8 mouse cellular contexts compared by ENCODE assay signal in genomic region chr2:4882249-4882791, GRCm38 (mm10). TPM values are rescaled to one million over a fixed set of nuclear protein-coding genes. Genes with fewer than 3 reads are reported as not detected.
DNase-seq lines count a peak whose midpoint lies in the region; ATAC-seq and TF ChIP-seq lines count a peak whose summit lies in the region.

No protein-coding gene starts in this region.

- peak overlapping the region; percentile 85 for H3K4me2 ChIP-seq in heart, postnatal 0 days (ENCODE audit: low read depth, low read length)
- H3K4me2 ChIP-seq in lung, embryonic 16.5 days (ENCODE audit: low read depth, low read length), result peak overlapping the region; percentile 73

- WGBS in bone marrow, adult 2 months, result under 1% methylated on average over 63 of the region's 63 CpGs
- 1% methylated on average over 56 of the region's 63 CpGs for WGBS in heart, postnatal 0 days
- WGBS in lung, embryonic 16.5 days, result under 1% methylated on average over 53 of the region's 63 CpGs

- no peaks in the 10 kb centered on the region for H3K27me3 ChIP-seq in heart, postnatal 0 days (ENCODE audit: control insufficient read depth, insufficient read depth, low read length)
- no peaks in the 10 kb centered on the region for H3K27me3 ChIP-seq in lung, embryonic 16.5 days (ENCODE audit: control insufficient read depth, insufficient read depth, low read depth, low read length)

- H3K9ac ChIP-seq in ES-E14 (ENCODE audit: insufficient read depth, low read depth, low read length, poor library complexity, severe bottlenecking), result peak overlapping the region; percentile 99
- H3K9ac ChIP-seq in heart, postnatal 0 days (replicated peaks; ENCODE audit: low read depth, low read length), result peak overlapping the region; percentile 99
- peak overlapping the region; percentile 99 for H3K9ac ChIP-seq in lung, embryonic 16.5 days (ENCODE audit: low read length)

- peaks cover 15% of the 10 kb centered on the region; the same call in 1 of the 2 replicates for H3K36me3 ChIP-seq in ES-E14 (ENCODE audit: control insufficient read depth, insufficient read depth, low read length, poor library complexity, severe bottlenecking)
- H3K36me3 ChIP-seq in heart, postnatal 0 days (replicated peaks; ENCODE audit: control insufficient read depth, insufficient read depth, low read length), result peaks cover 17% of the 10 kb centered on the region
- H3K36me3 ChIP-seq in lung, embryonic 16.5 days (ENCODE audit: control insufficient read depth, insufficient read depth, low read length), result peaks cover 20% of the 10 kb centered on the region

- peak; percentile 23; the same call in 1 of the 2 replicates for TF ChIP-seq POLR2A in bone marrow, adult 2 months (IDR thresholded peaks at IDR 0.05; ENCODE audit: borderline replicate concordance, control insufficient read depth, low read depth, low read length)

- no peak for TF ChIP-seq EP300 in heart, postnatal 0 days (IDR thresholded peaks at IDR 0.05; ENCODE audit: low read depth)

- in situ Hi-C loops in ES-E14 (cut with MboI; ENCODE audit: low sequenced_read_pairs in 2 of 2, unreplicated experiment in 2 of 2), result no loop called here

- peaks cover 4 to 6% of the 10 kb centered on the region in 2 experiments; a peak in 2 of 4 replicates for H3K4me1 ChIP-seq in ES-E14 (ENCODE audit: control insufficient read depth in 2 of 2, insufficient read depth in 2 of 2, low read length in 2 of 2, poor library complexity in 1 of 2)
- H3K4me1 ChIP-seq in bone marrow, adult 2 months (ENCODE audit: control insufficient read depth, insufficient read depth, low read length), result no peaks in the 10 kb centered on the region; the same call in 1 of the 2 replicates
- peaks cover 11% of the 10 kb centered on the region; the same call in 1 of the 2 replicates for H3K4me1 ChIP-seq in heart, postnatal 0 days (ENCODE audit: control insufficient read depth, insufficient read depth)
- H3K4me1 ChIP-seq in lung, embryonic 16.5 days (replicated peaks; ENCODE audit: control insufficient read depth, insufficient read depth, low read length), result peaks cover 12% of the 10 kb centered on the region

- peak; percentile 56 for DNase-seq in ES-E14 (ENCODE audit: low read depth, low spot score)
- DNase-seq in heart, postnatal 0 days (ENCODE audit: low spot score), result peak; percentile 36
- DNase-seq in kidney, postnatal 36 days, result peak; percentile 69 to 83
- peak; percentile 53 for DNase-seq in ovary, postnatal 14 days (ENCODE audit: low spot score)
- peak; percentile 74 for DNase-seq in urinary bladder, postnatal 14 days (ENCODE audit: low spot score)

- TF ChIP-seq CTCF in bone marrow, adult 2 months (IDR thresholded peaks at IDR 0.05; ENCODE audit: control insufficient read depth, insufficient read depth, low read length), result no peak
- TF ChIP-seq CTCF in heart, postnatal 0 days (IDR thresholded peaks at IDR 0.05; ENCODE audit: low read depth), result no peak

- peak overlapping the region; percentile 94 for H3K27ac ChIP-seq in ES-E14 (ENCODE audit: insufficient read depth, low read depth, low read length, poor library complexity, severe bottlenecking)
- H3K27ac ChIP-seq in bone marrow, adult 2 months (ENCODE audit: control insufficient read depth, insufficient read depth, low read depth, low read length, poor library complexity), result peak overlapping the region; percentile 89
- peak overlapping the region; percentile 100 for H3K27ac ChIP-seq in heart, postnatal 0 days (ENCODE audit: low read depth)
- H3K27ac ChIP-seq in lung, embryonic 16.5 days (ENCODE audit: low read length), result peak overlapping the region; percentile 99

- no peaks in the 10 kb centered on the region for H3K9me3 ChIP-seq in ES-E14 (ENCODE audit: control insufficient read depth, insufficient read depth, low read depth, low read length)
- H3K9me3 ChIP-seq in heart, postnatal 0 days (replicated peaks; ENCODE audit: control insufficient read depth, low read length), result no peaks in the 10 kb centered on the region
- H3K9me3 ChIP-seq in lung, embryonic 16.5 days (ENCODE audit: control insufficient read depth, low read length), result no peaks in the 10 kb centered on the region

- ATAC-seq in erythroid progenitor cell, adult 5-6 weeks (replicated peaks; ENCODE audit: low FRiP score, poor library complexity, severe bottlenecking), result peak; percentile 33
- ATAC-seq in heart, postnatal 0 days (ENCODE audit: insufficient read depth, low read depth), result peak; percentile 51
- peak; percentile 67 for ATAC-seq in lung, embryonic 16.5 days (ENCODE audit: low read depth)

- H3K4me3 ChIP-seq in ES-E14 (ENCODE audit: insufficient read depth in 1 of 2, low read depth in 1 of 2, low read length in 2 of 2, poor library complexity in 1 of 2, severe bottlenecking in 1 of 2), result peak overlapping the region; percentile 69 to 85
- peak overlapping the region; percentile 71 for H3K4me3 ChIP-seq in bone marrow, adult 2 months (replicated peaks; ENCODE audit: control insufficient read depth, low read depth, low read length)
- peak overlapping the region; percentile 97 for H3K4me3 ChIP-seq in heart, postnatal 0 days (ENCODE audit: low read depth, low read length)
- peak overlapping the region; percentile 92 for H3K4me3 ChIP-seq in lung, embryonic 16.5 days (ENCODE audit: low read length)

TF ChIP-seq in ES-E14, 5 proteins besides CTCF, POLR2A, EP300 and RAD21:
- TF ChIP-seq CHD2 (IDR thresholded peaks at IDR 0.05; ENCODE audit: low read depth, low read length) (0 out of 2 replicates have a peak, but pooled peaks have one; percentile 12), MAFK (IDR thresholded peaks at IDR 0.05; ENCODE audit: insufficient read depth, low read depth, low read length) (no peak)

RNA-seq across cellular contexts. Expression of gene Sephs1, which starts 1.0 kb away (rescaled TPM):
- total RNA-seq in ES-E14 (2012; rRNA removed), result 37.9 and 39.5 TPM in 2 replicates
- polyA plus RNA-seq in bone marrow, adult 2 months (2011; ENCODE audit: insufficient read depth, insufficient read length, low replicate concordance, missing spikeins), result 15.7 and 17.7 TPM in 2 replicates
- total RNA-seq in erythroid progenitor cell, adult 5-6 weeks (2015; ENCODE audit: low replicate concordance), result 13.7 and 19.7 TPM in 2 replicates
- total RNA-seq in erythroid progenitor cell, adult 5-6 weeks (2017; ENCODE audit: low replicate concordance), result 42.4 and 47.5 TPM in 2 replicates
- 30.7 and 43.8 TPM in 2 replicates for total RNA-seq in heart, postnatal 0 days (2014; rRNA removed; ENCODE audit: low replicate concordance)
- polyA plus RNA-seq in heart, postnatal 0 days (2015; fragmentation: Nextera tagmentation; extraction: Ambion mirVana), result 20.9 TPM in 2 replicates
- polyA plus RNA-seq in lung, embryonic 16.5 days (2015; fragmentation: Nextera tagmentation; extraction: Ambion mirVana), result 85.6 and 89.5 TPM in 2 replicates

RNA-seq across cellular contexts. Expression of gene Phyh, which starts 36.5 kb away (rescaled TPM):
- 15.0 and 22.0 TPM in 2 replicates for total RNA-seq in ES-E14 (2012; rRNA removed)
- polyA plus RNA-seq in bone marrow, adult 2 months (2011; ENCODE audit: insufficient read depth, insufficient read length, low replicate concordance, missing spikeins), result 19.6 and 44.1 TPM in 2 replicates
- total RNA-seq in erythroid progenitor cell, adult 5-6 weeks (2015; ENCODE audit: low replicate concordance), result 20.5 and 29.2 TPM in 2 replicates
- total RNA-seq in erythroid progenitor cell, adult 5-6 weeks (2017; ENCODE audit: low replicate concordance), result 12.1 and 13.2 TPM in 2 replicates
- 226 and 257 TPM in 2 replicates for total RNA-seq in heart, postnatal 0 days (2014; rRNA removed; ENCODE audit: low replicate concordance)
- polyA plus RNA-seq in heart, postnatal 0 days (2015; fragmentation: Nextera tagmentation; extraction: Ambion mirVana), result 443 and 451 TPM in 2 replicates
- 91.9 and 96.2 TPM in 2 replicates for polyA plus RNA-seq in lung, embryonic 16.5 days (2015; fragmentation: Nextera tagmentation; extraction: Ambion mirVana)

Comparison
In these comparisons a context has a peak if more than half of its experiments do, and no peak if none do; other contexts are left out.
1. Peak in every context shown above with its lines: DNase-seq, ATAC-seq, H3K4me3 ChIP-seq and H3K27ac ChIP-seq.